Mouse (Mus musculus): ENCODE data around the gene Slc23a2. TPM values are rescaled to one million over a fixed set of nuclear protein-coding genes. Genes with fewer than 3 reads are reported as not detected.
A peak's percentile ranks its signal among the peaks of the same experiment; 100 is the strongest.

Slc23a2 gene
- polyA plus RNA-seq, 1 experiment from 2014 or later = 5.6 TPM

GRCm38 (mm10) chr2:132103265-132103664 lies 41.6 kb downstream of the Slc23a2 start:
- Histone ChIP-seq H3K4me2 (replicated peaks; ENCODE audit: low read depth) (peak overlapping the region; percentile 17; the same call in 1 of the 2 replicates), H3K4me1 (replicated peaks; ENCODE audit: control insufficient read depth, insufficient read depth) (no peaks in the 10 kb centered on the region), H3K27ac (replicated peaks) (peak overlapping the region; percentile 40; the same call in 1 of the 2 replicates), H3K4me3 (ENCODE audit: low read depth, low read length) (no peak overlapping the region), H3K36me3 (ENCODE audit: control insufficient read depth, insufficient read depth, low read length) (no peaks in the 10 kb centered on the region), H3K27me3 (ENCODE audit: control insufficient read depth, insufficient read depth, low read length) (no peaks in the 10 kb centered on the region), H3K9ac (ENCODE audit: low read length) (no peak overlapping the region), H3K9me3 (ENCODE audit: control insufficient read depth, low read length) (no peaks in the 10 kb centered on the region)
- no peak for TF ChIP-seq EP300 (optimal IDR thresholded peaks at IDR 0.05)
- TF ChIP-seq CTCF (IDR thresholded peaks at IDR 0.05; ENCODE audit: low read depth) = no peak
- DNase-seq (ENCODE audit: low spot score) (no peak), ATAC-seq (ENCODE audit: low FRiP score, low TSS enrichment) (peak; percentile 73)
- WGBS = 11% methylated on average over 8 of the region's 8 CpGs

- no peak overlapping the region; the same call in 1 of the 2 replicates for H3K27ac ChIP-seq (replicated peaks)
- H3K27me3 ChIP-seq (ENCODE audit: control insufficient read depth, insufficient read depth, low read length) = no peaks in the 10 kb centered on the region
- DNase-seq (ENCODE audit: low spot score) (no peak), ATAC-seq (ENCODE audit: low FRiP score, low TSS enrichment) (no peak)
- peak overlapping the region; percentile 17; the same call in 1 of the 2 replicates for H3K4me2 ChIP-seq (replicated peaks; ENCODE audit: low read depth)
- no peak for TF ChIP-seq EP300 (optimal IDR thresholded peaks at IDR 0.05)
- no peak for TF ChIP-seq CTCF (IDR thresholded peaks at IDR 0.05; ENCODE audit: low read depth)
- WGBS = 46% methylated on average over 10 of the region's 10 CpGs
- H3K4me3 ChIP-seq (ENCODE audit: low read depth, low read length) = no peak overlapping the region
- no peaks in the 10 kb centered on the region for H3K4me1 ChIP-seq (replicated peaks; ENCODE audit: control insufficient read depth, insufficient read depth)
- no peak overlapping the region for H3K9ac ChIP-seq (ENCODE audit: low read length)
- H3K9me3 ChIP-seq (ENCODE audit: control insufficient read depth, low read length) = no peaks in the 10 kb centered on the region
- H3K36me3 ChIP-seq (ENCODE audit: control insufficient read depth, insufficient read depth, low read length) = no peaks in the 10 kb centered on the region
These were observed 42.3 kb downstream of the Slc23a2 start for GRCm38 (mm10) chr2:132102505-132103130.

- Histone ChIP-seq H3K27me3 (ENCODE audit: control insufficient read depth, insufficient read depth, low read length) (no peaks in the 10 kb centered on the region), H3K4me1 (replicated peaks; ENCODE audit: control insufficient read depth, insufficient read depth) (no peaks in the 10 kb centered on the region), H3K36me3 (ENCODE audit: control insufficient read depth, insufficient read depth, low read length) (no peaks in the 10 kb centered on the region; the same call in 1 of the 2 replicates), H3K4me3 (ENCODE audit: low read depth, low read length) (no peak overlapping the region), H3K9ac (ENCODE audit: low read length) (no peak overlapping the region), H3K4me2 (replicated peaks; ENCODE audit: low read depth) (no peak overlapping the region), H3K27ac (replicated peaks) (no peak overlapping the region), H3K9me3 (ENCODE audit: control insufficient read depth, low read length) (no peaks in the 10 kb centered on the region)
- TF ChIP-seq EP300 (optimal IDR thresholded peaks at IDR 0.05) (no peak), CTCF (IDR thresholded peaks at IDR 0.05; ENCODE audit: low read depth) (no peak)
- DNase-seq (ENCODE audit: low spot score) (no peak), ATAC-seq (ENCODE audit: low FRiP score, low TSS enrichment) (no peak)
- 78% methylated on average over 9 of the region's 9 CpGs for WGBS
These were observed 45.8 kb downstream of the Slc23a2 start for GRCm38 (mm10) chr2:132098942-132099672.

GRCm38 (mm10) chr2:132098365-132098764 lies 46.5 kb downstream of the Slc23a2 start:
- no peak overlapping the region for H3K27ac ChIP-seq (replicated peaks)
- WGBS = 87% methylated on average over 4 of the region's 4 CpGs
- DNase-seq (ENCODE audit: low spot score) = no peak
- H3K9ac ChIP-seq (ENCODE audit: low read length) = no peak overlapping the region
- no peak for ATAC-seq (ENCODE audit: low FRiP score, low TSS enrichment)
- no peak overlapping the region for H3K4me3 ChIP-seq (ENCODE audit: low read depth, low read length)
- H3K9me3 ChIP-seq (ENCODE audit: control insufficient read depth, low read length) = no peaks in the 10 kb centered on the region
- no peaks in the 10 kb centered on the region for H3K27me3 ChIP-seq (ENCODE audit: control insufficient read depth, insufficient read depth, low read length)
- H3K4me1 ChIP-seq (replicated peaks; ENCODE audit: control insufficient read depth, insufficient read depth) = no peaks in the 10 kb centered on the region
- no peaks in the 10 kb centered on the region; the same call in 1 of the 2 replicates for H3K36me3 ChIP-seq (ENCODE audit: control insufficient read depth, insufficient read depth, low read length)
- no peak overlapping the region for H3K4me2 ChIP-seq (replicated peaks; ENCODE audit: low read depth)
- TF ChIP-seq EP300 (optimal IDR thresholded peaks at IDR 0.05) (no peak), CTCF (IDR thresholded peaks at IDR 0.05; ENCODE audit: low read depth) (no peak)

GRCm38 (mm10) chr2:132096582-132096981 lies 48.3 kb downstream of the Slc23a2 start:
- Histone ChIP-seq H3K4me3 (ENCODE audit: low read depth, low read length) (no peak overlapping the region), H3K36me3 (ENCODE audit: control insufficient read depth, insufficient read depth, low read length) (no peaks in the 10 kb centered on the region; the same call in 1 of the 2 replicates), H3K27me3 (ENCODE audit: control insufficient read depth, insufficient read depth, low read length) (no peaks in the 10 kb centered on the region), H3K9me3 (ENCODE audit: control insufficient read depth, low read length) (no peaks in the 10 kb centered on the region), H3K27ac (replicated peaks) (no peak overlapping the region), H3K4me2 (replicated peaks; ENCODE audit: low read depth) (no peak overlapping the region), H3K4me1 (replicated peaks; ENCODE audit: control insufficient read depth, insufficient read depth) (no peaks in the 10 kb centered on the region), H3K9ac (ENCODE audit: low read length) (no peak overlapping the region)
- DNase-seq (ENCODE audit: low spot score) (no peak), ATAC-seq (ENCODE audit: low FRiP score, low TSS enrichment) (no peak)
- TF ChIP-seq CTCF (IDR thresholded peaks at IDR 0.05; ENCODE audit: low read depth) (no peak), EP300 (optimal IDR thresholded peaks at IDR 0.05) (no peak)
- WGBS = 69% methylated on average over 4 of the region's 4 CpGs

GRCm38 (mm10) chr2:132095821-132096220 lies 49.1 kb downstream of the Slc23a2 start:
- no peaks in the 10 kb centered on the region; the same call in 1 of the 2 replicates for H3K36me3 ChIP-seq (ENCODE audit: control insufficient read depth, insufficient read depth, low read length)
- H3K4me1 ChIP-seq (replicated peaks; ENCODE audit: control insufficient read depth, insufficient read depth) = no peaks in the 10 kb centered on the region
- WGBS = 89% methylated on average over 6 of the region's 6 CpGs
- no peaks in the 10 kb centered on the region for H3K27me3 ChIP-seq (ENCODE audit: control insufficient read depth, insufficient read depth, low read length)
- H3K9ac ChIP-seq (ENCODE audit: low read length) = no peak overlapping the region
- H3K27ac ChIP-seq (replicated peaks) = no peak overlapping the region
- no peak overlapping the region for H3K4me3 ChIP-seq (ENCODE audit: low read depth, low read length)
- no peaks in the 10 kb centered on the region for H3K9me3 ChIP-seq (ENCODE audit: control insufficient read depth, low read length)
- TF ChIP-seq CTCF (IDR thresholded peaks at IDR 0.05; ENCODE audit: low read depth) = no peak
- no peak for TF ChIP-seq EP300 (optimal IDR thresholded peaks at IDR 0.05)
- H3K4me2 ChIP-seq (replicated peaks; ENCODE audit: low read depth) = no peak overlapping the region
- no peak for DNase-seq (ENCODE audit: low spot score)
- no peak for ATAC-seq (ENCODE audit: low FRiP score, low TSS enrichment)

Data from stomach, postnatal 0 days (tissue).